Mouse (Mus musculus) liver, embryonic 14.5 days (tissue): ENCODE data around the gene Ttc21b.

Experiments
- CTCF ChIP-seq: IDR thresholded peaks from 2 replicates; pipeline ENCODE4 v1.5.1; 2016; ENCODE audit warnings: antibody characterized with exemption, low read depth, control low read depth
- EP300 ChIP-seq: IDR thresholded peaks from 2 replicates; pipeline ENCODE4 v1.6.1; 2016; ENCODE audit warnings: antibody characterized with exemption, low read depth

DNA sequence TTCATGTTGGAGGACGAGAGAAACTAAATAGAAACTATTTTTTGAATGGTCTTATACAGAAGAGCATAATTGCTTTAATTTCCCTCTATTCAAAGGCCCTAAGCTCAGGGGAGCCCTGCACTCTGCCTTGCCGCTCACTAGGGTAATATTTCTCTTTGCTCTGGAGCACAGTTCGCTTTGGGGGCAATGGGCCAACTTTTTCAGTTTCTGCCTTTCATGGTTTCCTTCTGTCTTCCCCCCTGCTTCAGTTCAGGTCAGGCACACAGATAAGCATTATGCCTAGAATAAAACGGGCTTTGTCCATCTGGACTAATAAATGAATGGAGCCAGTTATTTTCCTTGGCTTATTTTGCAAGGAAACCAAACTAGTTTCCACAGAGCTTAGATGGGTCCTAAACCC lies 109.9 kb downstream of the Ttc21b start:
- TF ChIP-seq CTCF (no peak), EP300 (no peak)
